In genomic region chr15:102204674-102205505, GRCm38 (mm10) we compare ENCODE assay signal across 8 mouse cellular contexts. TPM values are rescaled to one million over a fixed set of nuclear protein-coding genes. Genes with fewer than 3 reads are reported as not detected.
DNase-seq lines count a peak whose midpoint lies in the region; ATAC-seq and TF ChIP-seq lines count a peak whose summit lies in the region.

Gene Csad, minus strand, starts transcription at chr15:102204724.

- no peaks in the 10 kb centered on the region for H3K27me3 ChIP-seq in liver, adult 2 months (ENCODE audit: control insufficient read depth, insufficient read depth, low read length)
- no peaks in the 10 kb centered on the region for H3K27me3 ChIP-seq in midbrain, embryonic 14.5 days (ENCODE audit: control insufficient read depth, insufficient read depth, low read length)

- peak within 1 kb of the TSS; percentile 94 for H3K27ac ChIP-seq in liver, adult 2 months (replicated peaks; ENCODE audit: insufficient read depth, low read depth, low read length)
- H3K27ac ChIP-seq in midbrain, embryonic 14.5 days (replicated peaks; ENCODE audit: low read depth, low read length) = peak within 1 kb of the TSS; percentile 99

- 54% methylated on average over 19 of the region's 19 CpGs for WGBS in liver, adult 2 months
- 64% methylated on average over 19 of the region's 19 CpGs for WGBS in midbrain, embryonic 14.5 days

- peak within 1 kb of the TSS; percentile 99 for H3K9ac ChIP-seq in liver, adult 2 months (ENCODE audit: low read depth, low read length)
- peak within 1 kb of the TSS; percentile 87 for H3K9ac ChIP-seq in midbrain, embryonic 14.5 days (replicated peaks; ENCODE audit: low read length)

- H3K36me3 ChIP-seq in liver, adult 2 months (ENCODE audit: control insufficient read depth, insufficient read depth, low read length) = peaks cover 36% of the 10 kb centered on the region
- H3K36me3 ChIP-seq in midbrain, embryonic 14.5 days (ENCODE audit: control insufficient read depth, insufficient read depth, low read length) = peaks cover 41% of the 10 kb centered on the region

- DNase-seq in liver, adult 2 months (ENCODE audit: extremely low read depth, low read depth, low spot score) = no peak
- no peak for DNase-seq in liver
- DNase-seq in adrenal gland, adult 2 months = peak; percentile 57
- no peak for DNase-seq in gastrocnemius, postnatal 25 days
- no peak for DNase-seq in layer of hippocampus, adult 8-10 months (ENCODE audit: low spot score in 2 of 2)
- no peak for DNase-seq in midbrain, embryonic 14.5 days
- DNase-seq in frontal cortex, postnatal 25 days (ENCODE audit: low spot score in 2 of 2) = no peak
- no peak for DNase-seq in cerebellum, adult 11 months

- H3K4me1 ChIP-seq in liver, adult 2 months (ENCODE audit: control insufficient read depth, insufficient read depth, low read length) = peaks cover 11% of the 10 kb centered on the region
- peaks cover 26% of the 10 kb centered on the region for H3K4me1 ChIP-seq in midbrain, embryonic 14.5 days (ENCODE audit: control insufficient read depth, insufficient read depth, low read length)

- TF ChIP-seq POLR2A in liver, adult 2 months (IDR thresholded peaks at IDR 0.05; ENCODE audit: extremely low read depth, insufficient read depth, low read length) = no peak

- H3K4me3 ChIP-seq in liver, adult 2 months (ENCODE audit: insufficient read depth, low read depth, low read length) = peak within 1 kb of the TSS; percentile 98
- H3K4me3 ChIP-seq in midbrain, embryonic 14.5 days (replicated peaks; ENCODE audit: low read depth, low read length) = peak within 1 kb of the TSS; percentile 72

- peak within 1 kb of the TSS; percentile 78 for H3K4me2 ChIP-seq in midbrain, embryonic 14.5 days (ENCODE audit: low read length)

- peaks cover 10% of the 10 kb centered on the region; the same call in 1 of the 2 replicates for H3K79me2 ChIP-seq in liver, adult 2 months (ENCODE audit: control insufficient read depth, insufficient read depth, low read length)

- TF ChIP-seq CTCF in liver, adult 2 months (IDR thresholded peaks at IDR 0.05; ENCODE audit: low read depth, low read length) = no peak

- ATAC-seq in midbrain, embryonic 14.5 days (ENCODE audit: low FRiP score, low TSS enrichment) = no peak

- H3K9me3 ChIP-seq in midbrain, embryonic 14.5 days (ENCODE audit: control insufficient read depth, low read length) = no peaks in the 10 kb centered on the region

RNA-seq across cellular contexts. Expression of gene Csad, which starts in this region (rescaled TPM):
- total RNA-seq in liver, adult 2 months (2014; rRNA removed) = 47.6 and 449 TPM in 2 replicates
- 107 and 123 TPM in 2 replicates for polyA plus RNA-seq in liver, adult 2 months (2012; rRNA removed)
- 100 to 1,000 TPM in 1 of 2 experiments, 10 to 100 TPM in 1; 71.2 to 106 TPM for total RNA-seq in adrenal gland, adult 2 months (2021)
- 128 and 216 TPM in 2 replicates for polyA plus RNA-seq in adrenal gland, adult 2 months (2012; rRNA removed)
- 10 to 100 TPM; 10.4 to 16.7 TPM for total RNA-seq in gastrocnemius, postnatal 25 days (2021)
- total RNA-seq in layer of hippocampus, adult 8-10 months (2022) = 10 to 100 TPM; 32.4 to 41.6 (median 35.8) TPM
- polyA plus RNA-seq in midbrain, embryonic 14.5 days (2014; fragmentation: Nextera tagmentation; extraction: Ambion mirVana) = 25.9 and 28.1 TPM in 2 replicates
